Mouse (Mus musculus) stomach, postnatal 0 days (tissue): ENCODE measurements around the gene Ptpro.

Experiments
- CTCF ChIP-seq: IDR thresholded peaks from 2 replicates; pipeline ENCODE4 v1.5.1; 2016; ENCODE audit warnings: antibody characterized with exemption, low read depth, mild to moderate bottlenecking, moderate library complexity
- EP300 ChIP-seq: optimal IDR thresholded peaks from 2 replicates; pipeline ENCODE3; 2016; ENCODE audit warnings: antibody characterized with exemption

DNA sequence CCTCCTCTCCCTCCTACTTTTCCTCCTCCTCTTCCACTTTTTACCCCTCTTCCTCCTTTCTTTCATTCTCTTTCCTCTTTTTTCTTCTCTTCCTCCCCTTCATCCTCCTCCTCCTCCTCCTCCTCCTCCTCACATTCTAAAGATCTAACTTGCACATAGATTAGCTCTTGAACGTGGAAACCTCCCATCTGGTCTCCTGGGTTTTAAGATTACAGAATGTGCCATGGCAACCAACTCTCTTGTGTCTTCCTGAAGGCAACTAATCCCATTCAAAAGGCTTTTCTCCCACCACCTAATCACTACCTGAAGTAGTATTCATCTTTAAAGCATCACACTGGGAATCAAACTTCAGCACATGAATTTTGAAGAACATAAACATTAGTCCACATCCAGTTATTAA lies 67.5 kb downstream of the Ptpro start:
- no peak for TF ChIP-seq CTCF
- no peak for TF ChIP-seq EP300
